Mouse (Mus musculus) heart, postnatal 0 days (tissue): ENCODE results near the gene Igfbp7. TPM values are rescaled to one million over a fixed set of nuclear protein-coding genes. Genes with fewer than 3 reads are reported as not detected.

Source experiments
- ATAC-seq: fragments of 200-750 bp; cut with Nextera tagmentation; 2 replicates; pipeline ENCODE4 v1.8.0; 2017; ENCODE audit warnings: low read depth, moderate number of reproducible peaks, moderate library complexity; ENCODE audit not compliant: insufficient read depth
- DNase-seq: peaks from one replicate; pipeline ENCODE4 v3.0.0-alpha.2; 2016; ENCODE audit warnings: low spot score
- H3K27ac ChIP-seq: fragments of 300-500 bp; sonication (generic); 2 replicates; pipeline ENCODE4 v1.5.1; 2014; ENCODE audit warnings: low read depth, mild to moderate bottlenecking
- H3K27me3 ChIP-seq: fragments of 300-500 bp; sonication (generic); 2 replicates; pipeline ENCODE4 v1.6.1; 2014; ENCODE audit warnings: low read length, mixed read lengths; ENCODE audit not compliant: control insufficient read depth, insufficient read depth
- H3K36me3 ChIP-seq: fragments of 300-500 bp; sonication (generic); replicated peaks from 2 replicates; pipeline ENCODE4 v1.6.1; 2014; ENCODE audit warnings: low read length, mixed read lengths; ENCODE audit not compliant: control insufficient read depth, insufficient read depth
- H3K4me1 ChIP-seq: fragments of 300-500 bp; sonication (generic); 2 replicates; pipeline ENCODE4 v1.6.1; 2014; ENCODE audit warnings: antibody characterized with exemption; ENCODE audit not compliant: control insufficient read depth, insufficient read depth
- H3K4me2 ChIP-seq: fragments of 300-500 bp; sonication (generic); 2 replicates; pipeline ENCODE4 v1.6.1; 2014; ENCODE audit warnings: low read depth, mild to moderate bottlenecking, low read length, moderate library complexity
- H3K4me3 ChIP-seq: fragments of 300-500 bp; sonication (generic); 2 replicates; pipeline ENCODE4 v1.5.1; 2014; ENCODE audit warnings: low read depth, low read length
- H3K9ac ChIP-seq: fragments of 300-500 bp; sonication (generic); replicated peaks from 2 replicates; pipeline ENCODE4 v1.6.1; 2014; ENCODE audit warnings: low read depth, low read length, mixed read lengths
- H3K9me3 ChIP-seq: fragments of 300-500 bp; sonication (generic); replicated peaks from 2 replicates; pipeline ENCODE4 v1.6.1; 2016; ENCODE audit warnings: low read length; ENCODE audit not compliant: control insufficient read depth
- CTCF ChIP-seq: IDR thresholded peaks from 2 replicates; pipeline ENCODE4 v1.5.1; 2016; ENCODE audit warnings: antibody characterized with exemption, control low read depth, low read depth
- EP300 ChIP-seq: IDR thresholded peaks from 2 replicates; pipeline ENCODE4 v1.6.1; 2016; ENCODE audit warnings: antibody characterized with exemption, low read depth
- WGBS: fragments of 180-500 bp; shearing (Covaris S2); extraction: QIAGEN DNeasy Blood & Tissue Kit; methylation state at CpG from one replicate; pipeline ENCODE4 v1.1.7; 2014; 5-methylcytosine and 5-hydroxymethylcytosine counted together
- polyA plus RNA-seq: library from polyadenylated mRNA; unstranded; fragments of >200 nt; fragmentation: Nextera tagmentation; extraction: Ambion mirVana; gene quantifications from 2 replicates; pipeline ENCODE4 v1.2.1, GENCODE M21; 2015
- total RNA-seq: library from RNA; depleted of rRNA; stranded (reverse); fragments of >200 nt; gene quantifications from 2 replicates; pipeline ENCODE4 v1.2.3, GENCODE M21; 2014; ENCODE audit warnings: low replicate concordance

Gene Igfbp7
- total and polyA plus RNA-seq, 2 experiments from 2014 or later: 151 to 218 TPM

GRCm38 (mm10) chr5:77369394-77369793, 38.4 kb downstream of the Igfbp7 start:
- Histone ChIP-seq H3K9me3 (no peaks in the 10 kb centered on the region), H3K4me2 (no peak overlapping the region), H3K27me3 (no peaks in the 10 kb centered on the region), H3K4me1 (peaks cover 10% of the 10 kb centered on the region; the same call in 1 of the 2 replicates), H3K36me3 (no peaks in the 10 kb centered on the region), H3K27ac (no peak overlapping the region), H3K9ac (no peak overlapping the region), H3K4me3 (no peak overlapping the region)
- no peak for ATAC-seq
- TF ChIP-seq EP300 (no peak), CTCF (no peak)
- DNase-seq: no peak
- WGBS: 76% methylated on average over 5 of the region's 5 CpGs

GRCm38 (mm10) chr5:77368194-77368593, 39.6 kb downstream of the Igfbp7 start:
- TF ChIP-seq CTCF: no peak
- TF ChIP-seq EP300: no peak
- Histone ChIP-seq H3K4me1 (peaks cover 9% of the 10 kb centered on the region; the same call in 1 of the 2 replicates), H3K9me3 (no peaks in the 10 kb centered on the region), H3K27ac (peak overlapping the region; percentile 49), H3K9ac (no peak overlapping the region), H3K4me3 (no peak overlapping the region), H3K27me3 (no peaks in the 10 kb centered on the region), H3K4me2 (no peak overlapping the region), H3K36me3 (no peaks in the 10 kb centered on the region)
- WGBS: 63% methylated on average over 7 of the region's 7 CpGs
- DNase-seq (no peak), ATAC-seq (no peak)

- Histone ChIP-seq H3K4me2 (no peak overlapping the region), H3K4me1 (peaks cover 8% of the 10 kb centered on the region; the same call in 1 of the 2 replicates), H3K27ac (peak overlapping the region; percentile 49), H3K9ac (no peak overlapping the region), H3K4me3 (no peak overlapping the region), H3K36me3 (no peaks in the 10 kb centered on the region), H3K9me3 (no peaks in the 10 kb centered on the region), H3K27me3 (no peaks in the 10 kb centered on the region)
- DNase-seq (no peak), ATAC-seq (no peak)
- 59% methylated on average over 12 of the region's 12 CpGs for WGBS
- TF ChIP-seq EP300: no peak
- no peak for TF ChIP-seq CTCF
These were observed 40.2 kb downstream of the Igfbp7 start for GRCm38 (mm10) chr5:77367682-77368081.

GRCm38 (mm10) chr5:77367145-77367544, 40.7 kb downstream of the Igfbp7 start:
- DNase-seq (no peak), ATAC-seq (no peak)
- Histone ChIP-seq H3K27ac (peak overlapping the region; percentile 49), H3K4me3 (no peak overlapping the region), H3K9ac (no peak overlapping the region), H3K4me1 (peaks cover 4% of the 10 kb centered on the region; the same call in 1 of the 2 replicates), H3K9me3 (no peaks in the 10 kb centered on the region), H3K36me3 (no peaks in the 10 kb centered on the region), H3K4me2 (no peak overlapping the region), H3K27me3 (no peaks in the 10 kb centered on the region)
- no peak for TF ChIP-seq CTCF
- no peak for TF ChIP-seq EP300
- WGBS: 89% methylated on average over 1 of the region's 1 CpGs

- no peak overlapping the region for H3K4me3 ChIP-seq
- H3K9ac ChIP-seq: no peak overlapping the region
- 0 out of 2 replicates have a peak, but pooled peaks cover 4% of the 10 kb centered on the region for H3K4me1 ChIP-seq
- H3K9me3 ChIP-seq: no peaks in the 10 kb centered on the region
- no peaks in the 10 kb centered on the region for H3K27me3 ChIP-seq
- TF ChIP-seq CTCF (no peak), EP300 (no peak)
- no peaks in the 10 kb centered on the region for H3K36me3 ChIP-seq
- ATAC-seq: peak; percentile 31; the same call in 1 of the 2 replicates
- H3K27ac ChIP-seq: peak overlapping the region; percentile 49
- no peak overlapping the region for H3K4me2 ChIP-seq
- WGBS: 63% methylated on average over 8 of the region's 8 CpGs
- DNase-seq: no peak
These were observed 41.5 kb downstream of the Igfbp7 start for GRCm38 (mm10) chr5:77366313-77366712.

- WGBS: 87% methylated on average over 3 of the region's 3 CpGs
- no peaks in the 10 kb centered on the region for H3K9me3 ChIP-seq
- H3K27ac ChIP-seq: no peak overlapping the region
- no peak overlapping the region for H3K4me3 ChIP-seq
- DNase-seq: no peak
- H3K4me1 ChIP-seq: 0 out of 2 replicates have a peak, but pooled peaks cover 4% of the 10 kb centered on the region
- TF ChIP-seq EP300 (no peak), CTCF (no peak)
- no peaks in the 10 kb centered on the region for H3K27me3 ChIP-seq
- H3K36me3 ChIP-seq: no peaks in the 10 kb centered on the region
- H3K9ac ChIP-seq: no peak overlapping the region
- ATAC-seq: no peak
- no peak overlapping the region for H3K4me2 ChIP-seq
These were observed 43.3 kb downstream of the Igfbp7 start for GRCm38 (mm10) chr5:77364443-77365038.
